Mouse (Mus musculus) erythroblast, embryonic 14.5 days (primary cell): Measurements from ENCODE around the gene Slc34a3.

Experiments used
- GATA1 ChIP-seq: IDR thresholded peaks from 2 replicates; pipeline ENCODE4 v1.6.1; 2012; ENCODE audit warnings: low read length, inconsistent platforms, mixed read lengths
- TAL1 ChIP-seq: IDR thresholded peaks from 3 replicates; pipeline ENCODE4 v1.6.1; 2012; ENCODE audit warnings: low read length, inconsistent platforms, mixed read lengths

DNA sequence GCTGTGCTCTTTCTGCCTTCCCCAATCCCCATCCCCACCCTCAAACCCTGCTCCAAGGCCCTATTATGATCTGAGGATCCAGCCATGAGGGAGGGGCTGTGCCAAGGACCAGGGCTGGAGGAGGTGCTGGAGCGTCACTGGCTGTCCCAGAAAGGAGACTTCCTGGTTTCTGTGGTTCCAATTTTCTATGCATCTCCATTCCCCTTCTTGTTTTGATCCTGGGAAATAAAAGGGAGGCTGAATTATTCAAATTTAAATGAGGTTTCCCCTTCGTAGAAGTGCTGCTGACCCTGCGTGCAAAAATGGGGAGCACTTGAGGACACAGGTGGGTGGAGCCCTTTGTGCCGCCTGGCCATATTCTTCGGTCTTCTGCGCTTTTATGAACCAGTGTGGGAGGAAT, 51.5 kb downstream of the Slc34a3 start:
- TF ChIP-seq GATA1, result no peak
- TF ChIP-seq TAL1, result no peak
